In the genomic region with DNA sequence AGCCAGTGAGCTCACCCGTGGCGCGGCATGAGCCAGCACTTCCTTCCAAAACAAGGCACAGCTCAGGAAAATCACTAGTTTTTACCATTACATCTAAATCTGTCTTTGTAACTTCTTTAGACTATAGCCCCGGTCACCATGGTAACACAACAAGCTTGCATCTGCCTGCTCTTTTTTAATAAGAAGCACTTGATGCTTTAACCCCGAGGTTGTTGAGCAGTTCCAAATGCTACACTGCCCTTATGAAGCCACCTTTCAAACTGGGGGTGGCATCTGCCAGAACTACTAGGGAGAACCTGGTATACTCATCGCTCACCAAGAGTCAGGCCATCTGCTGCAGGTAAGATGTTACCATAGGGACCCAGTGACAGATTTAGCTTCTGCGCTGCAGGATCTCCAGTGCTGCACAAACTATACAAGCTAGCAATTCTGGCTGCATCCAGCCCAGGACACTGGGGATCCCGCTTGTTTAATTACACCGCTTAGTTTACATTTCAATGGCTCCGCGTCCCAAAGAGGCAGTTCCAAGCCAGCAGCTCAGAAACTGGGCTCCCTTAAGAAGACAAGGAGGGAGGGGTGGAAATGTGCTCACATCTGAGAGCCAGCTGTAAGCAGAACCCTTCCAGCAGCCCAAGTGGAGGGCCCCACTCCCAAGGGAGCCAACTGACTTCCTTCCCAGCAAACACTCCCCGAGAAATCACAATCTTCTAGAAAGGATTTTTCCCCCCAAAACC, we compare ENCODE assay signal across 8 mouse cellular contexts.
DNase-seq lines count a peak whose midpoint lies in the region; ATAC-seq and TF ChIP-seq lines count a peak whose summit lies in the region.

No protein-coding gene starts in this region.

- H3K4me3 ChIP-seq in kidney, adult 2 months (ENCODE audit: insufficient read depth, low read depth, low read length), result no peak overlapping the region
- H3K4me3 ChIP-seq in intestine, embryonic 16.5 days (ENCODE audit: low read length), result peak overlapping the region; percentile 38
- H3K4me3 ChIP-seq in lung, embryonic 15.5 days, result peak overlapping the region; percentile 29

- TF ChIP-seq CTCF in kidney, adult 2 months (conservative IDR thresholded peaks at IDR 0.05; ENCODE audit: insufficient read depth, insufficient read length, low read depth, low read length), result no peak

- no peak overlapping the region for H3K27ac ChIP-seq in kidney, adult 2 months (ENCODE audit: insufficient read depth, low read depth, low read length)
- peak overlapping the region; percentile 60 for H3K27ac ChIP-seq in intestine, embryonic 16.5 days (ENCODE audit: low read length)
- H3K27ac ChIP-seq in lung, embryonic 15.5 days, result peak overlapping the region; percentile 71

- peak; percentile 91 for ATAC-seq in intestine, embryonic 16.5 days
- peak; percentile 93; the same call in 1 of the 2 replicates for ATAC-seq in lung, embryonic 15.5 days (ENCODE audit: borderline replicate concordance, extremely low read depth, low FRiP score, low TSS enrichment)
- ATAC-seq in megakaryocyte-erythroid progenitor cell, adult 5-6 weeks (replicated peaks; ENCODE audit: low FRiP score, low TSS enrichment, poor library complexity, severe bottlenecking), result no peak

- no peak for TF ChIP-seq POLR2A in kidney, adult 2 months (IDR thresholded peaks at IDR 0.05; ENCODE audit: low read depth, low read length)

- 23% methylated on average over 12 of the region's 12 CpGs for WGBS in kidney, adult 2 months
- whole genome bisulfite sequencing in intestine, embryonic 16.5 days, result 27% methylated on average over 12 of the region's 12 CpGs
- 15% methylated on average over 12 of the region's 12 CpGs for WGBS in lung, embryonic 15.5 days

- H3K9ac ChIP-seq in intestine, embryonic 16.5 days (ENCODE audit: low read depth, low read length), result peak overlapping the region; percentile 60
- no peak overlapping the region for H3K9ac ChIP-seq in lung, embryonic 15.5 days

- H3K27me3 ChIP-seq in kidney, adult 2 months (replicated peaks; ENCODE audit: control insufficient read depth, insufficient read depth, low read length), result no peaks in the 10 kb centered on the region
- H3K27me3 ChIP-seq in intestine, embryonic 16.5 days (replicated peaks; ENCODE audit: control insufficient read depth, insufficient read depth, low read length), result no peaks in the 10 kb centered on the region
- H3K27me3 ChIP-seq in lung, embryonic 15.5 days, result no peaks in the 10 kb centered on the region

- no peaks in the 10 kb centered on the region for H3K4me1 ChIP-seq in kidney, adult 2 months (ENCODE audit: control insufficient read depth, insufficient read depth, low read length)
- H3K4me1 ChIP-seq in intestine, embryonic 16.5 days (ENCODE audit: control insufficient read depth, insufficient read depth, low read length), result no peaks in the 10 kb centered on the region; the same call in 1 of the 2 replicates
- H3K4me1 ChIP-seq in lung, embryonic 15.5 days, result peaks cover 17% of the 10 kb centered on the region

- DNase-seq in kidney, postnatal 10 days, result peak; percentile 62
- DNase-seq in kidney, adult 2 months, result no peak
- peak; percentile 78 for DNase-seq in embryo, embryonic 11 days
- DNase-seq in heart, adult 11 months, result peak; percentile 98
- DNase-seq in right cerebral cortex, postnatal 25 days, result peak; percentile 70

- peak overlapping the region; percentile 40 for H3K4me2 ChIP-seq in intestine, embryonic 16.5 days (ENCODE audit: low read depth, low read length)
- H3K4me2 ChIP-seq in lung, embryonic 15.5 days, result peak overlapping the region; percentile 54

- no peaks in the 10 kb centered on the region for H3K9me3 ChIP-seq in intestine, embryonic 16.5 days (ENCODE audit: control insufficient read depth, low read length)
- H3K9me3 ChIP-seq in lung, embryonic 15.5 days, result no peaks in the 10 kb centered on the region

- H3K36me3 ChIP-seq in kidney, adult 2 months (ENCODE audit: control insufficient read depth, insufficient read depth, low read length), result no peaks in the 10 kb centered on the region
- no peaks in the 10 kb centered on the region for H3K36me3 ChIP-seq in intestine, embryonic 16.5 days (ENCODE audit: control insufficient read depth, insufficient read depth, low read length)
- H3K36me3 ChIP-seq in lung, embryonic 15.5 days, result no peaks in the 10 kb centered on the region
